Mouse (Mus musculus): ENCODE results near the gene Prkn.
A peak's percentile ranks its signal among the peaks of the same experiment; 100 is the strongest.
"Not testable (repeated sequence)": the region's sequence is repeated elsewhere in the genome, so short reads cannot be mapped to it uniquely, and the experiment has no call there.

Gene Prkn

DNA sequence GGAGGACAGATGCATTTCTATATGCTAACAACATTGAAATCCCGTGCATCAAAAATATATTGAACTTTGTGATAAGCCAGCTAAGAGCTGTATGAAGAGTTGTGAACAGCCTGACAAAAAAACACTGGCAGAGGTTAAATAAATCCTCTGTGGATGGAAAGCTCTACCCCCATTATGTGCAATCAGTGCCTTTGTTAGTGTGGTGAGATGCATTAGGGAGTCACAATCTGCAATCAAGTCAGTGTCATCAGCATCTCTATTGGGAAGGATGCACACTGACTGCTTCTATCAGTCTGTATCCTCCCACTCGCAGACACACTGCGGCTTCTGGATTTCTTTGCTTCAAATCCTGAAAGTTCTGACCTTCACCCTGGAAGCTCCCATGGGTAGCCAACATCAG is 315.9 kb downstream of the Prkn start:
- no peak for DNase-seq

DNA sequence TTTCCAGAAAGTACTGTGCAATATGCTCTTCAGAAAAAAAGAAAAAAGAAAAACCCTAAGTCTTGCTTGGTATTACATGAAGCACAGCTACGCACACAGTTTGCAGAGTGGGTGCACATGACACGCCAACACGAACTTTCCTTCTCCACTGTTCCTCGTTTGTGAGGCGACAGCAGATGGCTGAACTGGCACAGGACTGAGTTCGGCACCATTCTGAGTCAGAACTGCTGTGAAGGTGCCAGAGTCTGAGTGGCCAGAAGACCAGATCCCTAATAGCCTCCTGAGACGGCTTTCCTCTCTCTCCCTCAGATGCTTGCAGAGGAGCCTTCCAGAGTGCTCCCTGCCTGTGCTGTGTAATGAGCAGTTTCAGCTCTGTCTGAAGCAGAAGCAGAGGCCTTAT is 317.4 kb downstream of the Prkn start:
- peak; percentile 1 for DNase-seq

DNA sequence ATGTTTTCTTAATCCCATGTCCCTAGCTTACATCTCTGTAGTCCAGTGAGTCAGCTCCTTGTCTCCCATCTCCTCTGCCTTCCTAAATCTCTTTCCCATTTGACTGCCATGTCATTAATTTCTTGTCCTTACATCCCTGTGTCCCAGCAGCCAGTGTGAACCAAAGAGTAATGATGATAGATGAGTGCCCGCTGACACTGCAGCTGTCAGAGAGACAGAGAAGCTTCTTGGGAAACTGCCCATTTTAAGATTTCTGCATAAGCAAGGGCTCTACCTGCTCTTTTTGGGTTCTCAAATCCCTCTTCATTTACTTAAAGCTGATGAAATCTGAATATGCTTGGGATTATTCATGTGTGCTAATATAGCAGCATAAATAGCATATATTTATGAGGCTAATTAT is 321.3 kb downstream of the Prkn start:
- no peak for DNase-seq

DNA sequence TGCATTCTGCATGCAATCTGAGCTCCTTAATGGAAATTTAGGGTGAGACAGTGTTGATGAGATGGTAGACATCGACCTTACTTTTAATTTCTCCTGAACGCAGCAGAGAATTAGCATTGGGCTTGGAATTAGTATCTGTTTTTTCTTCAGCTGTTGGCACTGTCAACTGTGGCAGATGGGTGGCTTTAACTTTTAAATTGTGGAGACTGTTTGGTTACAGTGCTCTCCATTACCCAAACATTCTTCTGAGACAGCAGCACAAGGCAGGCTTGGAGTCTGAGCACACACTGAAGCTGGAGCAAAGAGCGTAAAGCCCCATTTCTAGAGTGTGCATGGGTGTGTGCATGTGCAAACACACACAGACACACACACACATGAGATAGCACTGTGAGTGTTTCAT is 322.6 kb downstream of the Prkn start:
- no peak for DNase-seq

DNA sequence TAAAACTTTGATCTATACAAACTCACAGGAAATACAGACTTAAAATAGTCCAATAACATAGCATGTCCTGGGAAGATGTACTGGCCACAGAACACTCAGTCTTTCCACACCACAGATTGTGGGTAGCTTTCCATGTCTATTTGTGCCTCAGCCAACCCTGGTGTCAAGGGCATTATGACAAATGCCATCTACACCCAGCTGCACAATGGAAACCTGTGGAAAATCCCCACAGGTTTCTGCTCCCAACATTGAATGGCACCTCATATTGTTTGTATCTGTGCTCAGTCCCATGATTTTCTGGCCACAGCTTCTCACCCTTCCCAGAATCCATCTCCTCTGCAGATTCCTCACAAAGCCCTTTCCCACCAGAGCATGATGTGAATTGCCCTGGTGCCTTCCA is 347.2 kb downstream of the Prkn start:
- DNase-seq: no peak

DNA sequence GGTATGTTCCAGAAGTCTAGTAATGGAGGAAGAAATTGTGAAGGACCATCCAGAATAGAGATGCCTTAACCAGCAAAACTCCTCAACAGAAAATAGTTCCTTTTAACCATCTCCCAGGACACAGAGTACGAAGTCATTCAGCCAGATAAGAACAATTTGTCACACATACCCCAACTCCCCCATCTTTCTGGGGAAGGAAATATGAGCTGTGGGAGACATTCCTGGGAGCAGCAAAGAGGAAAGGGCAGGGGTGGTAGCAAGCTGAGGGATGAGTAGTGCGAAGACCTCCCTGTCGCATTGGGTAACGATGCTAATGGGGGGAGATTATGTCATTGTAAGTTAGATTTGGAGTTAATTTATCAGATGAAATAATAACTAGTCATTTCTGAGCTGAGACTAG is 348.3 kb downstream of the Prkn start:
- no peak for DNase-seq

DNA sequence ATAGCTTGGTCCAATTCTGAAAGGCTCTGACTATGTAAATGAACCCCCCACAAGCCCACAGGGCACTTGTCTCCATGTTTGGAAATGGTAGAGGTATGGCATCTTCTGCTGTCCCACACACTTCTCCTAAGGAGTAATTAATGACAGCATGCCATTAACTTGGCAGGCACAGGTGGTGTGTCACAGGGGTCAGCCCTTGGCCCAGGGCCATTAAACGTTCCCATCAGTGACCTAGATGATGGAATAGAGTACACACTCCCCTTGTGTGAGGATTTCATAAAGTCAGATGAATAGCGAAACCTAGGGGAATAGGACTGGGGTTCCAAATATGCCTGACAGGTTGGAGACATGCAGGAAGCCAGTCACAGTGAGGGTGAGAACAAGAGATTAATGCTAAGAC is 350.1 kb downstream of the Prkn start:
- no peak for DNase-seq

DNA sequence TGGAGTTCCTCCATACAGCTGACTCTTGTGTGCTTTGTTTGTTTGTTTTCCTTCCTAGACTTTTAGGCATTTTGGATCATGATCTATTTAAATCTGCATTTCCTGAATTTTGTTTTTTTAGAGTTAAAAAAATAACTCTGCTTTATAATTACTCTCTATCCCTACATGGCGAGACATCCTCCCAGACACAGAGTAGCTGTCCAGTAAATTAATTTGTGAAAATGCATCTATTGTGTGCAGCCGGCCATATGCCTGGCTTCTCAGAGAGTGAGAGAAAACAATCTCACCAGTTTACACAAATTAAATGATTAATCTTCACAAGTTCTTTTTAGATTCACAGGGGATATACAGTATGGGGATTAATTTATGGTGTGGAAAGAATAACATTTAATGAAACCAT is 357.9 kb downstream of the Prkn start:
- DNase-seq: no peak

DNA sequence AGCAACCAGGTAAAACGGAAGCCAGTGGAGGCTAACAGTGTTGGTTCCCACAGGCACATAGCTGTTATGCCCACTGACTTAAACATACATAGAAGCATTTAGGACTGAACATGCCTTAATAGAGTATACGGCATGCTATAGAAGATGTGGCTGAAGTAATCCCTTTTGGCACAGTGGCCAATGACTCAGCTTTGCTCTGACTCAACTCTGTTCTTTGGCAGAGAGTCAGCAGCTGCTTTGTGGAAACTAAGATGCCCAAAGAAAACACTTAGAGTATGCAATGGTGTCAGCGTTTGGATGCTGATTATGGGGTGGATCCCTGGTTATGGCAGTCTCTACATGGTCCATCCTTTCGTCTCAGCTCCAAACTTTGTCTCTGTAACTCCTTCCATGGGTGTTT is 368.9 kb downstream of the Prkn start:
- DNase-seq: not testable (repeated sequence)

DNA sequence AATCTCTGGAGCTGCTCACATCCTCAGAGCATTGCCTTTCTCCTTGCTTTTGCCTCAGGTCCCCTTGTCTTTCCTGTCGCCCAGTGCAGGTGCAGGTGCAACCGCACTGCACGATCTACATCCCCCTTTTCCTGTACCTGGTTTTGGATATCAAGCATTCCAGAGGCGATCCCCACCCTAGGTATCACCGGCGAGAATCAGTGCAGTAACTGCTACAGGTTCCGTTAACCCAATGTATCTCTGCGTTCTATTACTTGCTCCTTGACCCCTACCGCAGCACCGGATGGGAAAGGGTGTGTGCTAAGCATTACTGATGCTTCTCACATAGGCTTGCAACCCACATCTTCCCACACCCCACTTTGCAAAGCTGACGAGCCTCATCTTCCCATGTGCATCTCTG is 370.8 kb downstream of the Prkn start:
- no peak for DNase-seq

DNA sequence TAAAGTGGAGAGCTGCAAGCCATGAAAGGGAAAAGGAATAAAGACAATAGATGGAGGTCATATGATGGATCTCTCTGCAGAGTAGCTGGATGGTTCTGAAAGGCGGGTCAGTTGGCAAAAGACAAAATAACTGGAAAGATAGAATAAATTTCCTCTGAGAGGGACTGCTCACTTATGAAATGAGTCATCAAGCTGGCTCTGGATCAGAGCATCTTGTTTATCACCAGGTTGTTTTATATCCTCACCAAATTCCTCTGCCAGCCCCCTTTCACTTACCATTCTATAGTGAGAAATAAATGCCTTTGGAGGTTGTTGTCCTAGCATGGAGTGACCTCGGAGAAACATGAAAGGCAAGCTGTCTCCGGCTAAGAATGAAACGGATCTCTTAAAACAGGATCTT is 371.4 kb downstream of the Prkn start:
- DNase-seq: no peak

DNA sequence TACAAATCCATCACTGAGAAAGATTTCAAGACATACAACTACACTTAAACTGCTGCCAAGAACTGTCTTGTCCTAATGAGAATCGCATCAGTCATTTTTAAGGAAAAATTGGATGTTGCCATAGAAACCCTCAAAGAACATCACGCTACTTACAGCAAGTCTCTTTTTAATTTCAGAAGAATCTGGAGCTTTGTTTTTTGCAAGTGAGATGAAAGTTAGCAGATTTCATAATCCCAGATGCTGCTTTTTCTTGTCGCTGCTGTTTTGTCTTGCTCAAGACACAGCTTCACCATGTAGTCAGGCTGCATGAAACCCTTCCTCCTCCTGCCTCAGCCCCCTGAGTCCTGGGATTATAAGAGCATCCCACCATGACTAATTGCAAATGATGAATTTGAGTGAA is 373.5 kb downstream of the Prkn start:
- DNase-seq: no peak

DNA sequence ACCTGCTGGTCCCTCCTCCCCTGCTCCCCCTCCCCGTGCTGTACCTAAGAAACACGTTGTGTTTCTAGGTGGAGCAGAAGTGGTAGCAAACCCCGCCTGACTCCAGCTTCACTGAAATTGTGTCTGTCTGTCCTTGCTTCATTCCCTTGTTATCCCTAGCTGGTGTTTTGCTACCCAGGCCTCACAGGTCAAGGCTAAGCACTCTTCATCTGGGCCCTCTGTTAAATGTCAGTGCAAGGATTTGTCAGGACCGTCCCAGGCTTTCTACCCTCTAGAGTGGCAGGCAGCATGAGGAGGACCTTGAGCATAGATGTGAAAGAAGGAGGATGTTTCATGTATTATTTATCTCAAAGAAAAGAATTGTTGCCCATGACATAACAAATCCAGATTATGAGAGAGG is 388.8 kb downstream of the Prkn start:
- no peak for DNase-seq

DNA sequence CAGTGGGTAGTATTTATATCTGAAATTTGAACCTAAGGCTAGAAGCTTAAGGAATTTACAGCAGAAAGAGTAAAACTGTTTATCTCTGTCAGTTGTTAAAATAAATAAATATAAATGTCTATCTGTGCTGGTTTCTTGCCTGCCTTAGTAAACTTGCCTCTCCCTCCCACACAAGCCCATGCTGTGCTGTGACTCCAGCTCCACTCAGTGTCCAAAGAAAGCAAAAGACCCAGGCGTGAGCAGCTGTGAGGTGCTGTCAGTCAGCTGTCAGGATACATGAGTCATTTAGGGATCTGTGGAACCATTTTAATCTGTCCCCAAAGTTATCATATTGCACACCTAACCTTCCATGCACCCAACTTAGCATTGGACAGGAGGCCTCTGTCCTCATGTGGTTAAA is 389.2 kb downstream of the Prkn start:
- no peak for DNase-seq

DNA sequence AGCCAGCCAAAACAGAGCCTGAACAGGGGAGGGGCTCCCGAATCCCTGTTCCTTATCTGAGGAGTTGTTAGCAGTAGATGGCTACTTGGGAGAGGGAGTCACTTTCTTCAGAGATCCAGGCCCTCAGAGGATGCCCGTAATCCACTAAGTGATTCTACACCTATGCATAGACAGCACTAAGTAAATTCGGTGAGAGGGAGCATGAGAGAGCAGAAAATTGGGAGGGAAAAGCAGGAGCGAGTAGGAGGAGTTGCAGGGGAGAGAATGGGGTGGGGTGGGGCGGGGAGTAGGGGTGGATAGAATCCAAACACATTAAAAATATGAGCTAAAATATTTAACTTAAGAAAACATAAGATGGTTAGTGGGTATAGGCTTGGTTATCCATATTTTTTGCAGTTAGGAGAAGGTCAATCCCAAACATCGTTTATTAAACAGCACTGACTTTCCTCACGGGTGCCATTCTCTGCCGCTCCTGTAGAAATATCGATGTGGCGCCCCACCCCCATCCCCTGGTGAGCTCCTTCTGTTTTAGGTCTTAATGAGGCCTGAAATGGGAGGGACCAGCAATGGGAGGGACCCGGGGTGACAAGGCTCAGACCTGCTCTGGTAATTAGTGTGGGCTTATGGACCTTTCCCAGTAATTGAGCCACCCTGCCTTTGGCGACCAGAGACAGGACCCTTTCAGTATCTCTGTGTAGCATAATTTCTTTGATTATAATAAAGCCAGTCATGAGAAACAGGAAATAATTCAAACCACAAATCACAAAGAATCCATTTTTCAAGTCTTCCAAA is 390.6 kb downstream of the Prkn start:
- no peak for DNase-seq

DNA sequence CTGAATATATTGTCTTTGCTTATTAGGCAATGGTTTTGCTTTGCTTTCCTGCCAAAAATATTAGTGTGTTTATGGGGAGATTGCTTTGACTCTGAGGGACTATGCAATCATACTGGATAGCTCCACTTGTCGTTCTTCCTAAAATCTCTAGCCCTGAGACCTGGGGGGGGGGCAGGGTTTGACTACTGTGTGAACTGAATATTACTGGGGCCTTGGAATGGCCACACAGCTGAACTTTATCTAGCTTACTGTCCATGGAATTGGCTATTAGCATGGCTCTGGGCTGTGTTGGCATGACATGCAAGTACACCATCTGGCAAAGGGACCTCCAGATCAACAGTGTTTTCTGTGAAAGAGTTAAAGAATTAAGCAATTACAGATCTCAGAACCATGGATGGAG is 395.1 kb downstream of the Prkn start:
- DNase-seq: no peak

DNA sequence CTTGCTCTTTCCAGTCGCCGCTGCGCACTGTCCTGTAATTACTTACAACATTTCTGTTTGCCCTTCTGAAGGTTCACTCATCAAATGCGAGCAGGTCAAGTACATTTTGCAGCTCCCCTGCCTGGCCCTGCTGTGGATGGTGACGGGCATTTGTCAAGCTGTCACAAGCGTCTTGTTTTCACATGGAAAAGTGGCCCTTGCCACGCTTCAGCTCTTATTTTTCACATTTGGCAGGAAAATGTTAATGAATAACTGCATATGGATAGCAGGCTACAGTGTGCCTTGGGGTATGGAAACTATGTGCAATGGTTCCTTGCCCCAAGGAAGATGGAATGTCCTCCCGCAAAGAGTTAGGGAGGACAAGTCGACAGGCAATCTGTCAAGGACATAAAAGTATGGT is 404.9 kb downstream of the Prkn start:
- DNase-seq: no peak

DNA sequence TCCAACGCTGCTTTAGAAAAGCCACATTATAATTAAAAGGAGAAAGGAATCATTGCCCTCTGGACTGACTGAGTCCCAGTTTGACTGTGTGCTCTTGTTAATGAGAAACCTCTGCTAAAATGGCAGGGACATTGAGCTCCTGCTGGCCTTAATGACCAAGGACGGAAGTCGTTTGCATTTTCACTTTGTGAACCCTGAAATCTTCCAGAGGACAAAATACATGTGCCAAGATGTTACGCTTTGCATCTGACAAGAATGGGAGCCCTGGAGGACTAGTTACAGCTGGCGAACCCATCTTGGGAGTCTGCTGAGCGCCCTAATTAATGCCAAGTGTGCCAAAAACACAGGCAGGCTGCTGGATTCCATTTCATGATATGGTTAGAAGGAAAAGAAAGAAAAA is 409.0 kb downstream of the Prkn start:
- DNase-seq: no peak

DNA sequence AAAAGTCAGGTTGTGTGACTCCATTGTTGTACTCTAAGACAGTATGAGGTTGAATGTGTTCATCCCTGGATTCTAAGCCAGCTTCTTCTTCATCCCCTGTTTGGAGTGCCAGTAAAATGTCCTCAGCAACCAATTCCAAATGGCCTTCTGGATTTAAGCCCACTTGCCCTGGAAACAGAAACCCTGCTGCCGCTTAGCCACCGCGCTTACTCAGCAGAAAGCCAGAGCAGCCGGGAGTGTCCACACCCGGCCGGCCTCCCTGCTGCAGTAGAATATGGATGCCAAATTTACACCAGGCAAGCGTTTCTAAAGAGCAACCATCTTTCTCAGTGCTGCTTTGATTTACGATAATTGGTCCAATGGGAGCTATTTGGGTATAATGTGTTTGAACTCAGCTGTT is 420.5 kb downstream of the Prkn start:
- DNase-seq: no peak

DNA sequence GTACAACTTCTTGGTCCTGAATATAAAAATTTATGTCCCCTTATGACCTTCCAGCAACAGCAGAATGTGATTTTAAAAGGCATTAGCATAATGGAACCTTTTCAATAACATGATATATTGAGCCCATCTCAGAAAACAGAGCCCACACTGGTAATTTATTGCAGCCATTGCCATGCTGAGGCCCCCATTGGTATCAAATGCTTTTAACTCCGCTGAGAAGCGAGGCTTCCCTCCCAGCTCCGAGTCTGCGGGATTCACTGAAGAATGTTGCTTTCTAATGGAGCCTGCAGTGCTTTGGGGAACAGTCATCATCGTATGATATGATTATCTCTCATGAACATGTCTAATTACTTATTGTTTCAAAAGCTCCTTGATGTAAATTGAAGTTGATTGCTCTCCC is 421.5 kb downstream of the Prkn start:
- no peak for DNase-seq

DNA sequence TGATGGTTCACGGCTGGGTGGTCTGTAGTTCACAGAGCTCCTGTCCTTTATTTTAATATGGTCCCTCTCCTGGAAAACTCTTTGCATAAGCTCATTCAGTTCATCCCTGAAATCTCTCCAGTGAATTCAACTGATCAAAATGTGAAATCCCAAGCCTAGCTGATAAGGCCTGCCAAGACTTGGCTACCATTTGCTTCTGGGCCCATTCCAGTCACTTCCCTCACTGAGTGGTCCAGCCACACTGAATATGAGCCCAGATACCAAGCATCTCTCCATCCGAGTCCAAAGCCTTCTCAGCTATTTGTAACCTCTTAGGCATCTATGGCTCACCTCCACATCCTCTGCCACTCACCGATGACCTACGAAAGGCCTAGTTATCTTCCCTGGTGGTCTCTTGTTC is 427.8 kb downstream of the Prkn start:
- DNase-seq: no peak

DNA sequence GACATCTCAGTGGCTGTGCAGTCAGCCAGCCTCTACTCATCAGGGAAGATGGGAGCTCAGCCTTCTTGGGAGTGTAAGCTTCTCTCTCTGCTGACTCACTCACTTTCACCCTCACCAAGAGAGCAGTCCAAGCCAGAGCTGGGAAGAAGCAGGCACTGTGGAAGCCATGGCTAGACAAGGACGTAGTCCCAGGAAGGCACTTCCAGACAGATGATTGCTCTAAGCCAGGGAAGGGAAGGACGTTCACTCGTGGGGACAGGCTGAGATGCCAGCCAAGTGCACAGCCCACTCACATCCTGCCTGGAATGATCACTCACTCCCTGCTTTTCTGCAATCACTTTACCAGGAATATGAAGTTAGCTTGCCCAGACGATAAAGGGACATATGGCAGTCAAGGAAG is 430.0 kb downstream of the Prkn start:
- no peak for DNase-seq

DNA sequence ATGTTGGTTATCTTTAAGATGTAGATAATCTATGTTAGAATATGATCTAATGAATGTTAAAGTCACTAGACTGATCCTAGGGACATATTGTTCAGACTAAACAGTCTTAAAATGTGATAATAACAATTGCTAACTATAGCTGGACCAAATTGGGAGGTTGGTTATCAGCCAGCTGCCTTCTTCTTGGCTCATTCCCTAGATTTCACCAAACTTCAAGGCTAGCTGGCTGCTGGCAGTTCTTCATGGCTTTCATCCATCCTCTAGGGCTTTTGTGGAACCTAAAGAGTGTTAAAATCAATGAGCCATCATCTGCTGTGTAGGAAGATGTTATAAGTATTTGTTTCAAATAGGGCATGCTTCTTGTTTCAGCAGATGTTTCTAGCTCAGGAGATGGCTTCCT is 431.7 kb downstream of the Prkn start:
- no peak for DNase-seq

DNA sequence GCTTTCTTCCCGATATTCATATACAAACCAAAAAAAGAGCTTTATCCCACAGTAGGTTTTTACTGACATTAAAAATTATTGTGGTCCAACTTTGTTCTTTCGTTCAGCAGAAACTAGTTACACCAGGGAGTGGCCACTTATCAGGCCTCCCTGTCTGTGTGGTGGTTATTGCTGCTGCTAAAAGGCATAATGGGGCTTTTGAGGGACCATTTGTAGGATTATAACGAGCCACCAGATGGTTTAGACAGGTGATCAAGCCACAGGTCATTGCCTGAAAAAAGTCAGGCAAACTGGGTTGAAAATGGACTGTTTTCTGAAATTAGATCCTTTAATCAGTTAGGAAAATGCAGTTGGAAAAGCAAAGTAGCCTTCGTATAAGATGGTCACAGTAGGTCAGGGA is 444.1 kb downstream of the Prkn start:
- no peak for DNase-seq

DNA sequence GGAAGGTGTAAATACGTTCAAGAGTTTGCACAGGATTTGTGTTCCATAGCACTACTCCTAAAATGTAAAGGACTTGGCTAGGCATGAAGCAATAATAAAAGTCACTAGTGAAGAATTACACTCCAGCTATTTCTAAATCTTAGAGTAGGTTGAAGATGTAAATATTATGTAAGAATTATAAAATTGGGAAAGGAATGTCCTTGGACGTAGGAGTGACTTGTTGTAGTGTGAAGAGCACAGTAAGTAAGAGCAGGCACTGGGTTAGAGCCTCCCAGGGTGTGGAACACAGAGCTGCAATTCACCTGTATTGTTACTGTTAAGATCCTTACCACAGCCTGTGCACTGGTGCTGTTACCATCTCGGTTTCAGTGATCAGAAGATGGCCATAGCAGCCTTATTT is 450.0 kb downstream of the Prkn start:
- no peak for DNase-seq

DNA sequence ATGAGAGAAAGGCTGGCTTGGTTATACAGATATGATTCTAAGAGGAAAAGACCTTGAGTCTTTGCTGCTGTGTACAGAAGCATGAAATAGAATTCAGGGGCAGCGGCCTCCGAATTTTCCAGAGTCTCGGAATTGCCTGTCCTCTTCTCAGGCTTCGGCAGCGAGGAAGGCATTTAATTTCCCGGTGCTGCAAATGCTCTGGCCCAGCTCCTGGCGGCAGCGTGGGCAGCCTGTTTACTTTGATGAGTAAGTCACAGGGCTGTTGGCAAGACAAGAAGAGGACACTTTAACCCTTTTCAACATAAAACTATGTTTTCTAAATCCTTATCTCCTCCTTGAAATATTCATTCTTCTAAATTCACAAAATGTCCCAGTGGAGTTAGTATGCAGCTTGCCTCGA is 462.9 kb downstream of the Prkn start:
- DNase-seq: no peak
